Mouse (Mus musculus) right cerebral cortex, postnatal 25 days (tissue): ENCODE results near the gene Sh2b2.
"Not testable (repeated sequence)": the region's sequence is repeated elsewhere in the genome, so short reads cannot be mapped to it uniquely, and the experiment has no call there.

Experiments
- DNase-seq: peaks from one replicate; pipeline ENCODE4 v3.0.0; 2022

Gene Sh2b2

GRCm38 (mm10) chr5:136237607-136238006, 8.7 kb downstream of the Sh2b2 start:
- no peak for DNase-seq

DNA sequence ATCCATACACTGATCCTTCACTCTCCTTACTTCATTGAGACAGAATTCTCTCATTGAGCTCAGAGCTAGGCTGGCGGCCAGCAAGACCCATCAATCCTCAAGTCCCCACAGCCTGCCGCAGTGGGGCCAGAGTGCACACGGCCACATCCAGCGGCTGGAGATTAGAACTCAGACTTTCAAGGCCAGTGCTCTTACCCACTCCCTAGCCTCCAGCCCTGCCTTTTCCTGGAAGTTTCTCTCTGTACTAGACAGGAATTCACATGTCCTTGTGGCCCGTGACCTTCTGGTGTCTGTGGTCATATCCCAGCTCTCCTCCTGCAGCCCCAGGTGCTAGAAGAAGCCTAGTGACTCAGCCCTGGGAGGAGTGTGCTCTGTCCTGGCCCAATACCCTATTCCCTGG, 9.7 kb downstream of the Sh2b2 start:
- DNase-seq = no peak

- DNase-seq = no peak
Observed at GRCm38 (mm10) chr5:136230348-136231035, 15.9 kb downstream of the Sh2b2 start.

- DNase-seq = no peak
Observed at GRCm38 (mm10) chr5:136226246-136226876, 20.0 kb downstream of the Sh2b2 start.

- no peak for DNase-seq
Observed at GRCm38 (mm10) chr5:136218585-136218984, 27.8 kb downstream of the Sh2b2 start.

- no peak for DNase-seq
Observed at GRCm38 (mm10) chr5:136217932-136218381, 28.4 kb downstream of the Sh2b2 start.

DNA sequence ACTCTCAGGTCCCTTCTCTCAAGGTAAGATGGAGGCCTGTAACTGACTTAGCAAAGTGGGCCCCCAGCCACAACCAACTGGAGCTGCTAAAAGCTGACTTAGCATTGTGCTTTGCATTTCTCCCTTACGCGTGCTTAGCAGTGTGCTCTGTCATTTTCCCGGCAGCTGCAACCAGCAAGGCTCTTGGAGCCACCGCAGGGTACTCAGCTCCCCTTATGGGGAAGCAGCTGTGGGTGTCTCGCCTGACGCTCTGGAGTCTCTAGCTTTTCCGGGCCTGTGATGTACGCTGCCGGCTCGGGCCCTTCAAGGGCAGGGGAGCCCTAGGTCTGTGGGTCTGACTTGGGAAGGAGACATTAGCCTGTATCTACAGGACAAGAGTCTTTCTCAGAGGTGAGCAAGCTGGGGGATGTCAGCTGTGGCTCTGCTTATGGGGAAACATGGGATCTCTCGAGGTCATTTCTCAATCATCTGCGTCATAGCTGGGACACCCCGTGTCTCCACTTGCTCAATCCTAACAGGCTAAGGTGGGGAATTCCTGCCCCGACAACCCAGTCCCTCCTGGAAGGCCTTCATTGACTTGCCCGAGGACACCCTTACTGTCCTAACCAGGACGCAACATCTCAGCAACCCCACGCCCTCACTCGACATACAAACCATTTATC, 29.2 kb downstream of the Sh2b2 start:
- DNase-seq = no peak

DNA sequence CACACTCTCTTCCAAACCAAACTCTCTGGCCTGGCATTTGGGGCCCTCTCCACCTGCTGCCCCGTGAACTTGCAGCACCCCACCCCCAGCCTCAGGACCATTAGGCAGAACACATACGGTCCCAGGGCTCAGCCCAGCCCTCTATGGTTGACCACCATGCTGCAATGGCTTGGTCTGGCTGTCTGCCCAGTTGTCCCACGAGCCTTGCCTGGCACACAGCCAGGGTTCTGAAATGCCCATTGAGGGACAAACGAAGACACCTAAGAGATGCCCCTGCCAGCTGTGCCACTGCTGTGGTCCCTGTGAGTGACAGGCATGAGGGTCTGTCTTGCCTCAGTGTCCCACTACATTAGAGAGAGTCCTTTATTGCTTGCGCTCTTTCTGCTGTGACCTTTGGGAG, 30.4 kb downstream of the Sh2b2 start:
- no peak for DNase-seq

DNA sequence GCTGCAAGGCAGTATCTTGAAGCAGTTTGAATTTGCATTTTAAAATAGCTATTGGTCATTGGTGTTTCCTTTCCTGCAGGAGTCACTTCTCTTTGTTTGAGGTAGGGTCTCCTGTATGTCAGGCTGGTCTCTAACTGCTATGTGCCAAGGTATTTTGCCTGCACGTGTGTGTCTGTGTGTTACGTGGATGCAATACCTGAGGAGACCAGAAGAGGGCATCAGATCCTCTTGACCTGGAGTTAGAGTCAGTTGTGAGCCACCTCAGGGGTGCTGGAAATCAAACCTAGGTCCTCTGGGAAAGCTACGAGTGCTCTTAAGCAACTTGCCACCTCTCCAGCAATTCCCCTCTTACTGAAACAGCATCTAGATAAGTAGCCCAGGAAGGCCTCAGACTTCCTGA, 31.1 kb downstream of the Sh2b2 start:
- no peak for DNase-seq

DNA sequence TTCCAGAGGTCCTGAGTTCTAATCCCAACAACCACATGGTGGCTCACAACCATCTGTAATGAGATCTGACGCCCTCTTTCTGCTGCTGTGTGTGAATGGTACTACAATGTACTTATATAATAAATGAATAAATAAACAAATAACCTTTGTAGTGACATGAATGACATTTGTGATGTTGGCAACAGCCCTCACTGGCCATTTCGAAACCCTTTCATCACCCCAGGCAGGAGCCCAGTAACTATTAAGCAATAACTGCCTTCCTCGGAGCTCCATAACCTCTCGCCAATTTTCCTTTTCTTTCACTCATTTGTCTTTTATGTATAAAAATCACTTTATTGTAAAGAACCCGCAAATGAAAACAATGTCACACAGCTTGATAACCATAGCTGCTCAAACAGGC, 32.6 kb downstream of the Sh2b2 start:
- no peak for DNase-seq

DNA sequence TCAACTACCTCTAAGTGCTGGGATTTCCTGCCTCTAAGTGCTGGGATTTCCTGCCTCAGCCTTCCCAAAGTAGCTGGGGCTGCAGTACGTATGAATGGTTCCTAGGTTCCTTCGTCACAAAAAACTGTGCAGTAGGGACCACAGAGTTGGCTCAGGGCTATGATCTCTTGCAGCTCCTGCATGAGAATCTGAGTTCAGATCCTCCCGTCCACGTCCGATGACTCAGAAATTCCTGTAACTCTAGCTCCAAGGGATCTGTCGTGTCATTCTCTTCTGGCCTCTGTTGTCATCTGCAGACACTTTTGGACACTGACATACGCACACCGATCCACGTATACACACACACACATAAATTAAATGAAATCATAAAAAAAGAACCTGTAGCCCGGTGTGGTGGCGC, 33.6 kb downstream of the Sh2b2 start:
- no peak for DNase-seq

GRCm38 (mm10) chr5:136211341-136212102, 34.8 kb downstream of the Sh2b2 start:
- DNase-seq = not testable (repeated sequence)

DNA sequence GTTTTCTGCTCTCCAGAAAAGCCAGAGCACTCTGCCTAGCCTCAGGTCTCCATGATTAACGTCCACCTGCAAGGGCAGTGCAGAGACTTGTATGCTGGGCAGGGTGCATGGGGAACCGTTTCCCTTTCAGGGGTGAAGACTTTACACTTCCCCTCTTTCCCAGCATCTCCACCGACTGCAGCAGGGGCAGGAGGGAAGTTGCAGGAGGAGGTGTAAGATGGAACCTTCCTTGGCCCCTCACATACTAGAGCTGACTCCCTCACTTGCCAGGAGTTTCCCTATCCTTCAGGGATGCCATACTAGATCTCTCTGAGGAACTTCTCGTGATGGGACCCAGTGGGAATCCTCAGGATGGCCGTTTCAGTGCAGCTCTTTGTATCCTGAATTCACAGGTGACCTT, 35.8 kb downstream of the Sh2b2 start:
- no peak for DNase-seq

- DNase-seq = peak; percentile 57
Observed at GRCm38 (mm10) chr5:136201832-136202231, 44.5 kb downstream of the Sh2b2 start.

- no peak for DNase-seq
Observed at GRCm38 (mm10) chr5:136199526-136199925, 46.8 kb downstream of the Sh2b2 start.

DNA sequence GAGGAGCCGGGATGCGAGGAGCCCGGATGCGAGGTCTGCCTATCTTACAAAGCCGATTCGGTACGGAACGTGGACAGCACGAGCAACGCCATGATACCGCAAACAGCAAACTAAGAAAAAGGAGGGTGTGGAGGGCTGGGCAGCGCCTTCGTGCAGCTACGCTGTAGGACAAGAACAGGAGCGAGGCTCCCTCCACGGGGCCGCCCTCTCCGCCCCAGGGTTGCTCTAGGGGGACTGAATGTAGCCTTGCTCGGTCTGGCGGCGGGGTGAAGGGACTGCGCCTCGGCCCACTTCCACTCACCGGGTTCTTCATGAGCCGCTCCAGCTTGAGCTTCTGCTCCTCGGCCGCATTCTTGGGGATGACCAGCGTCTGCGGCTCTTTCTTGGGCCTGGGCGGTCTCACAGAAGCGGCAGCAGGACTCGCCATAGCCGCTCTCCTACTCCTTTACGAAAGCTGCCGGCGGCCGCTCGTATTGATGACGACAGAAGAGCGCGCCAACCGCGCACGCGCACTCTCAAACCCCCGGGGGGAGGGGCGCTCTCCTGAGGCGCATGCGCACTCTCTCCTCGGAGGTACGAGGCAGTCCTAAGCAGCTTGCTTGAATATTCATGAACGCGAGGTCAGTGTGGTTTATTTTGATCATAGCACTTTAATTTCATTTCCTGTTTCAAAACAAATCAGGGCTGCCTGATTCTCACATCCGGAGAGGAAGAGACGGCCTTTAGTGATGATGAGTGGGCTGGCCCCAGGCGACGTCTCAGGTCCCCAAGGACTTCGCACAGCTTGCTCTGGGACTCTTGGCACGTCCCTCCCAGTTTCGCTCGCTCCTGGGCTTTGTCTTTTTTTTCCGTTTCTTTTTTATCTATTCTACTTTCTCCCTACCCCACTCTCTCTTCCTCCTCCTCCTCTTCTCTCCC, 47.6 kb downstream of the Sh2b2 start, which contains the start of gene Prkrip1:
Prkrip1 (minus strand) TSS at position 490 of the 918 bp plus-strand sequence.
- DNase-seq = peak; percentile 91

DNA sequence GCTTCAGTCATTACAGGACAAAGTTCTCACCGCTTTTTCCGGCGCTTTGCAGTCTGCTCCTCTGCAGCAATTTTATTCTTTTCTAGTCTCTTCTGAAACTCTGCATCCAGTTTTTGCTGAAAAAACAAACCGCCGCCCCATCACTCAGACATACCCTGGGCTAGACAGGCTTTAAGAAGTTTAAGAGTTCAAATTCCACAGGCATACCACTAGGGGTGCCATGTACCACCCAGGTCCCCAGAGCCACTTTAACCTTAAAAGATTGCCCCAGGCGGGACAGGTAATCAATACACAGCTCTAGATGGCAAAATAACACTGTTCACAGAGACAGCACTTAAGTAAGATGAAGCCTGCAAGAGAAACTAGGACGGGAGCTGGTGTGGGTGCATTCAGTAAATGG, 54.5 kb downstream of the Sh2b2 start:
- DNase-seq = no peak

GRCm38 (mm10) chr5:136186723-136187122, 59.6 kb downstream of the Sh2b2 start:
- DNase-seq = peak; percentile 32

GRCm38 (mm10) chr5:136183766-136184165, 62.6 kb downstream of the Sh2b2 start:
- DNase-seq = no peak

- DNase-seq = no peak
Observed at GRCm38 (mm10) chr5:136182830-136183229, 63.5 kb downstream of the Sh2b2 start.

DNA sequence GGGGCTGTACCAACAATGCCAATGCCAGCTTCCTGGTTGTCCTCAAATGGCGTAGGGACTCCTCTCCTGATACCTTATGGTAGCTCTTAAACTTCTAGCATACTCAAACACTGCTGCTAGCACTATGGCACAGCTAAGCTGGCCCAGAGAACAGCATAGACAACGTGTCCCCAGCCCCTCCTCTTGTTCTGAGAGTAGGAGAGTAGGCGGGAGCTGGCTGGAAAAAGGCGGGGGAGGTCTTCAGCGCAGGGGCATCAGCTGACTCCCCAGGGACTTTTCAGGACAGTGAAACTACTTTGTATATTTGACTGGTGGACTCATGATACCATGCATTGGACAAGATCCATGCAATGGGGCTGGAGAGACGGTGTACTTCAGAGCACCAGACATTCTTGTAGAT, 64.3 kb downstream of the Sh2b2 start:
- DNase-seq = peak; percentile 20

DNA sequence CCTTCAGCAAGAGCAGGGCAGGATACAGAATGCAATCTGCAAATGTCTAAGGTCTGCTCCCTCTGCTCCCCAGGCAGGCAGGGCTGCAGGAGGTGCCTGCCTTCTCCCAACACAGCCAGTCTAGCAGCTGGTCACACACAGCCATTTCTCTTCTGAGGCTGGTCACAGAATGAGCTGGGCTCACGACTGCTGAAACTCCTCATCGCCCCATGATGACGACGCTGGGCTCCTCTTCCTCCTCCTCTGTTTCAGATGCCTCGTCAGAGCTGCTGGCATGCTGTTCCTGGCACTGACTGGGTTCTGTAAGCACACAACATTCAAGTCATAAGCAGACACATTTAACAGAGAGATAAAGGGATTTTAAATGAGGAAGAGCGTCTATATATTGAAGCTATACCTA, 65.2 kb downstream of the Sh2b2 start:
- DNase-seq = no peak
